Mouse (Mus musculus): Measurements from ENCODE around the gene Crybg3. TPM values are rescaled to one million over a fixed set of nuclear protein-coding genes. Genes with fewer than 3 reads are reported as not detected.
A peak's percentile ranks its signal among the peaks of the same experiment; 100 is the strongest.

The Crybg3 gene
- total and polyA plus RNA-seq, 3 experiments = 2.7 to 5.0 (median 2.8) TPM

- TF ChIP-seq ZMIZ1 (IDR thresholded peaks at IDR 0.05; ENCODE audit: low read depth, low read length) = no peak
- TF ChIP-seq HCFC1 (IDR thresholded peaks at IDR 0.05; ENCODE audit: low read depth, low read length) = no peak
- no peak for TF ChIP-seq USF1 (IDR thresholded peaks at IDR 0.05; ENCODE audit: low read depth, low read length)
- no peak for TF ChIP-seq MXI1 (IDR thresholded peaks at IDR 0.05; ENCODE audit: low read depth, low read length)
- no peak for TF ChIP-seq JUND (conservative IDR thresholded peaks at IDR 0.05; ENCODE audit: low read depth, low read length)
- TF ChIP-seq ELF1 (IDR thresholded peaks at IDR 0.05; ENCODE audit: low read depth, low read length) = no peak
- TF ChIP-seq POLR2AphosphoS2 (IDR thresholded peaks at IDR 0.05; ENCODE audit: low read depth, low read length) = no peak
- no peak for TF ChIP-seq EP300 (IDR thresholded peaks at IDR 0.05; ENCODE audit: low read length)
- TF ChIP-seq TCF12 (IDR thresholded peaks at IDR 0.05; ENCODE audit: low read depth, low read length) = no peak
- TF ChIP-seq BHLHE40 (IDR thresholded peaks at IDR 0.05; ENCODE audit: low read depth, low read length) = no peak
- TF ChIP-seq MAZ (IDR thresholded peaks at IDR 0.05; ENCODE audit: low read depth, low read length) = no peak
- H3K4me2 ChIP-seq (ENCODE audit: insufficient read depth, low read depth, poor library complexity, severe bottlenecking) = no peak overlapping the region
- dilution Hi-C loops (cut with MboI; ENCODE audit: extremely low pct_ligation_motif_present, extremely low pct_unique_long_range_greater_than_20kb, low sequenced_read_pairs) (no loop called here), in situ Hi-C loops (cut with MboI; ENCODE audit: low pct_ligation_motif_present, low pct_unique_long_range_greater_than_20kb, low sequenced_read_pairs) (loop anchor here (10.0 kb wide), 1 partner anchor 75 kb away; the partner anchor contains the start of gene Riox2)
- no peak overlapping the region for H3K9ac ChIP-seq (ENCODE audit: insufficient read depth, low read depth)
- H3K4me3 ChIP-seq (replicated peaks in 1 of 3; ENCODE audit: low read depth in 2 of 3, low read length in 2 of 3, poor library complexity in 1 of 3) = peak overlapping the region in 1 of 3 experiments; percentile 15
- peaks cover 0 to 3% of the 10 kb centered on the region in 2 experiments for H3K36me3 ChIP-seq (replicated peaks in 1 of 2; ENCODE audit: control insufficient read depth in 1 of 2, insufficient read depth in 1 of 2, low read length in 1 of 2)
- peaks cover 3% of the 10 kb centered on the region for H3K9me3 ChIP-seq (replicated peaks; ENCODE audit: low read length)
- peaks cover 3 to 21% of the 10 kb centered on the region in 2 experiments for H3K4me1 ChIP-seq (ENCODE audit: control insufficient read depth in 1 of 2, insufficient read depth in 2 of 2)
- 0 out of 2 replicates have a peak overlapping the region, but pooled peaks have one; percentile 10 for H3K27ac ChIP-seq (ENCODE audit: insufficient read depth, low read depth)
- no peaks in the 10 kb centered on the region for H3K27me3 ChIP-seq (replicated peaks)
- H3K79me2 ChIP-seq (replicated peaks; ENCODE audit: control insufficient read depth, extremely low read depth, insufficient read depth, poor library complexity, severe bottlenecking) = no peaks in the 10 kb centered on the region
- no peak for DNase-seq (ENCODE audit: extremely low read depth)
These were observed 51.1 kb downstream of the Crybg3 start for GRCm38 (mm10) chr16:59549631-59550030.

GRCm38 (mm10) chr16:59548582-59548947 is 52.2 kb downstream of the Crybg3 start:
- peaks cover 0 to 3% of the 10 kb centered on the region in 2 experiments for H3K36me3 ChIP-seq (replicated peaks in 1 of 2; ENCODE audit: control insufficient read depth in 1 of 2, insufficient read depth in 1 of 2, low read length in 1 of 2)
- H3K4me1 ChIP-seq (ENCODE audit: control insufficient read depth in 1 of 2, insufficient read depth in 2 of 2) = peaks cover 3 to 23% of the 10 kb centered on the region in 2 experiments
- no peak overlapping the region for H3K4me3 ChIP-seq (replicated peaks in 1 of 3; ENCODE audit: low read depth in 2 of 3, low read length in 2 of 3, poor library complexity in 1 of 3)
- no peak overlapping the region for H3K27ac ChIP-seq (ENCODE audit: insufficient read depth, low read depth)
- H3K9me3 ChIP-seq (replicated peaks; ENCODE audit: low read length) = peaks cover 3% of the 10 kb centered on the region
- H3K79me2 ChIP-seq (replicated peaks; ENCODE audit: control insufficient read depth, extremely low read depth, insufficient read depth, poor library complexity, severe bottlenecking) = no peaks in the 10 kb centered on the region
- no peak overlapping the region for H3K9ac ChIP-seq (ENCODE audit: insufficient read depth, low read depth)
- in situ Hi-C loops (cut with MboI; ENCODE audit: low pct_ligation_motif_present, low pct_unique_long_range_greater_than_20kb, low sequenced_read_pairs) (no loop called here), dilution Hi-C loops (cut with MboI; ENCODE audit: extremely low pct_ligation_motif_present, extremely low pct_unique_long_range_greater_than_20kb, low sequenced_read_pairs) (no loop called here)
- DNase-seq (ENCODE audit: extremely low read depth) = no peak
- H3K27me3 ChIP-seq (replicated peaks) = no peaks in the 10 kb centered on the region
- H3K4me2 ChIP-seq (ENCODE audit: insufficient read depth, low read depth, poor library complexity, severe bottlenecking) = no peak overlapping the region
- TF ChIP-seq NELFE (IDR thresholded peaks at IDR 0.05; ENCODE audit: low read depth, low read length) (no peak), SMC3 (IDR thresholded peaks at IDR 0.05; ENCODE audit: low read depth, low read length) (no peak), MAFK (IDR thresholded peaks at IDR 0.05; ENCODE audit: insufficient replicate concordance, low read length) (no peak), TBP (conservative IDR thresholded peaks at IDR 0.05; ENCODE audit: low read depth, low read length) (no peak), RCOR1 (conservative IDR thresholded peaks at IDR 0.05; ENCODE audit: low read depth, low read length) (no peak), USF1 (IDR thresholded peaks at IDR 0.05; ENCODE audit: low read depth, low read length) (no peak), POLR2AphosphoS2 (IDR thresholded peaks at IDR 0.05; ENCODE audit: low read depth, low read length) (no peak), ZNF384 (IDR thresholded peaks at IDR 0.05; ENCODE audit: low read depth, low read length) (no peak), CHD2 (IDR thresholded peaks at IDR 0.05; ENCODE audit: low read length) (no peak), HCFC1 (IDR thresholded peaks at IDR 0.05; ENCODE audit: low read depth, low read length) (no peak), ELF1 (IDR thresholded peaks at IDR 0.05; ENCODE audit: low read depth, low read length) (no peak), KAT2A (IDR thresholded peaks at IDR 0.05; ENCODE audit: insufficient replicate concordance, low read length) (no peak), USF2 (conservative IDR thresholded peaks at IDR 0.05; ENCODE audit: low read depth, low read length) (no peak), PAX5 (IDR thresholded peaks at IDR 0.05; ENCODE audit: low read length) (no peak), ZKSCAN1 (IDR thresholded peaks at IDR 0.05; ENCODE audit: borderline replicate concordance, low read depth, low read length) (no peak), RAD21 (IDR thresholded peaks at IDR 0.05; ENCODE audit: low read depth, low read length) (no peak), SIN3A (IDR thresholded peaks at IDR 0.05; ENCODE audit: low read length) (no peak), NRF1 (IDR thresholded peaks at IDR 0.05; ENCODE audit: low read depth, low read length) (no peak)
